Mouse (Mus musculus): ENCODE data around the gene Rarb.

DNA sequence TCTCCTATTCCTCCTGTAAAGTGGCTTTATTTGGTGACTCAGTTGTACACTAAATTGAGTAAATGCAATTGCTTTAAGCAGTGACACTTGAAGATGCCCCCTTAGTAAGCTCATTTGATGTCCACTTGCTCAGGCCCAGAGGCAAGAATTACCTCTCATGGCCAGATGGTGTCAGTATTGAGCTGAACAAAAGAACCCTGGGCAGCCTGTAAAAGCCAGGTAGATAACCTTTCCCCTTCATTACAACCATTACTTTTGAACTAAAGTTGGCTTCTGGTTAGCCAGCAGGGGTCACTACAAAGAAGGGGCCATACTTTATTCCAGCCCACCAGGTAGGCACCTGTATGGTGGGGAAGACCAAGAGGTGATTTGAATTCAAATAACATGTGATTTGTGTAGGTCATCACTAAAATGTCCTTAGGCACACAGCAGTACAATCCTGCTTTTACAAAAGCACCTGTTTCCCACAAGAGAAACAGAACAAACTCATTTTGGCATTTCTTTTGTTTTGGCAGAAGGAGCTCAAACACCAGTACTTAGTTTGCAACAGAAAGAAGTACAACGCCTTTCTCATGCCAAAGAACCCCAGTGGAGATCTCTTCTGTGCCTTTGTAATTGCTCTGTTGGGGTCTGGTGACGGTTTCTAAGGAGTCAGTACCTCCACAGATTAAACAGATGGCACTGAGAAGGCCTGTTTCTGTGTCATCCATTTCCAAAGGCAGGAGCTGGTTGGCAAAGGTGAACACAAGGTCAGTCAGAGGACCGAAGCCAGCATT is 384.4 kb downstream of the Rarb start:
- peak; percentile 73 for TF ChIP-seq CTCF (conservative IDR thresholded peaks at IDR 0.05; ENCODE audit: low read length)
- TF ChIP-seq NANOG (IDR thresholded peaks at IDR 0.05; ENCODE audit: borderline replicate concordance, low read length) = peak; percentile 66
- TF ChIP-seq POU5F1 (IDR thresholded peaks at IDR 0.05; ENCODE audit: borderline replicate concordance, low read length) = no peak
